Mouse (Mus musculus): ENCODE data around the gene Gprc6a.

Gprc6a gene

GRCm38 (mm10) chr10:51584919-51585318 is 46.3 kb downstream of the Gprc6a start:
- DNase-seq = peak; percentile 48

- DNase-seq = no peak
Measured at GRCm38 (mm10) chr10:51584378-51584777, 46.9 kb downstream of the Gprc6a start.

GRCm38 (mm10) chr10:51571225-51571996 is 59.9 kb downstream of the Gprc6a start:
- DNase-seq = no peak

Measured in lung, postnatal 14 days (tissue).